Mouse (Mus musculus): ENCODE measurements around the gene Col25a1.

DNA sequence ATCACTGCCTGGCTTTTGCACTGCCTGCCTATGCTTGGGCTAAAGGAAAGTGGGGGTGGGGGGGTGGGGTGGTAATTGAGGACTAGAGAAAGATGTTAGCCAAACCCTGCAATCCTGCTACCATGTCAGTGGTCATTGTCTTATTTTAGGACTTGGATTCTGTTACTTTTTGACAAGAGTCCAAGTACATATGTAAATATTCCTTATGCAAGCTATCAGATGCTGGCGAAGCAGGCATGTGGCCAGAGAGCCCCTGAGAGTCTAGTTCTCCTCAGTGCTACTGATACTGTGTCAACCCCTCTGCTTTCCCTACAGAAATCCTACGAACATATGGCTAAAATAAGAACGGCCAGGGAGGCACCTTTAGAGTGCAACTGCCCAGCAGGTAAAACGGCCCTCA is 51.1 kb downstream of the Col25a1 start:
- TF ChIP-seq SRF (IDR thresholded peaks at IDR 0.05; ENCODE audit: control insufficient read depth, insufficient read length, low read depth) (no peak), TCF12 (IDR thresholded peaks at IDR 0.05; ENCODE audit: insufficient read depth, poor library complexity, severe bottlenecking) (no peak), CEBPB (IDR thresholded peaks at IDR 0.05; ENCODE audit: insufficient read depth, poor library complexity, severe bottlenecking) (no peak), USF1 (IDR thresholded peaks at IDR 0.05; ENCODE audit: low read depth) (no peak)
